Comparison of ENCODE assay signal across 8 mouse cellular contexts in the genomic region with DNA sequence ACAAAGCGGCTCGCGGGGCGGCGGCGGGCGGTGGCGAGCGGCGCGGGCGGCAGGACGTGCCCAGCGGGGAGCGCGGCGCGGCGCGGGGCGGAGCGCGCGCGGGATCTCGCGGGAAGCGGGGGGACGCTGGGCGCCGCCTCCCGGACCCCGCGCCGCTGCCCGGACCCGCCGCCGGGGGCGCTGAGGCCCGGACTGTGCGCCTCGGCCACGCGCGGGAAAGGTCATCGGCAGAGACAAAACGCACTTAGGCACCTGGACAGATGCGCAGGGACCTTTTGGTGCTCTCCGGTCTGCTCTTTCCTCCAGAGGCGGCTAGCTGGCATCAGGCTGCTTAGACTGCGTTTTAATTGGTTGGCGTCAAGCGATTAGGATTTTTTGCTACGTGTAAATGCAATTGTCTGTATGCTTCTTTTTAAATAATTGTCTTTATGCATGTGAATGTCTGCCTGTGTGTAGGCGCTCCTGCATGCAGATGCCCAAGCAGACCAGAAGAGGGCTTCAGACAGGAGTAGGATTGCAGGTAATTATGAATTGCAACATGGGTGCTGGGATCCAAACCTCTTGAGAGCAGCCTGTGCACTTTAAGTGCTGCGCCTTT. TPM values are rescaled to one million over a fixed set of nuclear protein-coding genes. Genes with fewer than 3 reads are reported as not detected.
DNase-seq lines count a peak whose midpoint lies in the region; ATAC-seq and TF ChIP-seq lines count a peak whose summit lies in the region.

A gene (minus strand): TSS at position 78 of the 598 bp plus-strand sequence.

- DNase-seq in MEL (ENCODE audit: low read depth, low spot score), result peak; percentile 84
- peak; percentile 87 to 88 for DNase-seq in cerebellum, adult 2 months
- DNase-seq in forelimb bud, embryonic 11.5 days (ENCODE audit: low read depth, low spot score), result peak; percentile 76
- DNase-seq in heart, postnatal 4 days, result peak; percentile 90
- DNase-seq in layer of hippocampus, adult 9-11 months, result peak; percentile 81
- peak; percentile 90 for DNase-seq in lung, postnatal 0 days (ENCODE audit: low spot score)
- peak; percentile 80 for DNase-seq in ovary, postnatal 14 days (ENCODE audit: low spot score)
- peak; percentile 52 to 72 for DNase-seq in thymus, postnatal 10 days (ENCODE audit: low spot score in 2 of 2)

- peak; percentile 94 for ATAC-seq in lung, postnatal 0 days

- peak; percentile 22 for TF ChIP-seq RAD21 in MEL (IDR thresholded peaks at IDR 0.05; ENCODE audit: low read depth, low read length)

- TF ChIP-seq EP300 in MEL (IDR thresholded peaks at IDR 0.05; ENCODE audit: low read depth in 1 of 2, low read length in 2 of 2), result no peak
- no peak for TF ChIP-seq EP300 in lung, postnatal 0 days (IDR thresholded peaks at IDR 0.05)

- peaks cover 16% of the 10 kb centered on the region for H3K79me2 ChIP-seq in MEL (ENCODE audit: control insufficient read depth, insufficient read depth, low read length, poor library complexity)

- no peaks in the 10 kb centered on the region for H3K27me3 ChIP-seq in MEL (ENCODE audit: control insufficient read depth in 1 of 2, insufficient read depth in 2 of 2, low read length in 2 of 2)
- no peaks in the 10 kb centered on the region for H3K27me3 ChIP-seq in cerebellum, adult 2 months (ENCODE audit: control insufficient read depth, insufficient read depth, low read length)
- no peaks in the 10 kb centered on the region for H3K27me3 ChIP-seq in lung, postnatal 0 days (replicated peaks; ENCODE audit: insufficient read depth, low read length)

- peak within 1 kb of the TSS; percentile 95 for H3K4me2 ChIP-seq in lung, postnatal 0 days (replicated peaks; ENCODE audit: low read depth, low read length)

- WGBS in cerebellum, adult 2 months, result 3% methylated on average over 56 of the region's 57 CpGs
- WGBS in lung, postnatal 0 days, result 3% methylated on average over 32 of the region's 57 CpGs

- peak within 1 kb of the TSS; percentile 88 to 91 for H3K4me3 ChIP-seq in MEL (ENCODE audit: control insufficient read depth in 1 of 2, insufficient read depth in 1 of 2, low read depth in 2 of 2, low read length in 2 of 2)
- peak within 1 kb of the TSS; percentile 95 for H3K4me3 ChIP-seq in cerebellum, adult 2 months (replicated peaks; ENCODE audit: insufficient read depth, low read depth, low read length)
- peak within 1 kb of the TSS; percentile 78 for H3K4me3 ChIP-seq in lung, postnatal 0 days (ENCODE audit: low read depth, low read length)

- peak within 1 kb of the TSS; percentile 38 for H3K27ac ChIP-seq in MEL (ENCODE audit: control insufficient read depth, low read depth, low read length)
- peak within 1 kb of the TSS; percentile 80 for H3K27ac ChIP-seq in cerebellum, adult 2 months (ENCODE audit: insufficient read depth, low read length)
- H3K27ac ChIP-seq in lung, postnatal 0 days (ENCODE audit: low read length), result peak within 1 kb of the TSS; percentile 96

- peaks cover 0 to 25% of the 10 kb centered on the region in 2 experiments; a peak in 2 of 4 replicates for H3K4me1 ChIP-seq in MEL (ENCODE audit: control insufficient read depth in 1 of 2, insufficient read depth in 2 of 2, low read length in 2 of 2)
- H3K4me1 ChIP-seq in cerebellum, adult 2 months (ENCODE audit: control insufficient read depth, insufficient read depth, low read length), result peaks cover 15% of the 10 kb centered on the region
- peaks cover 19% of the 10 kb centered on the region for H3K4me1 ChIP-seq in lung, postnatal 0 days (ENCODE audit: insufficient read depth, low read depth, low read length)

- H3K36me3 ChIP-seq in MEL (ENCODE audit: control insufficient read depth in 1 of 2, insufficient read depth in 2 of 2, low read length in 2 of 2), result peaks cover 0 to 7% of the 10 kb centered on the region in 2 experiments; a peak in 2 of 4 replicates
- no peaks in the 10 kb centered on the region for H3K36me3 ChIP-seq in lung, postnatal 0 days (ENCODE audit: insufficient read depth, low read length)

- no peaks in the 10 kb centered on the region for H3K9me3 ChIP-seq in MEL (replicated peaks; ENCODE audit: insufficient read depth, low read length)
- H3K9me3 ChIP-seq in lung, postnatal 0 days (ENCODE audit: low read length), result no peaks in the 10 kb centered on the region

- TF ChIP-seq CTCF in MEL (IDR thresholded peaks at IDR 0.05 in 2 of 3, conservative IDR thresholded peaks at IDR 0.05 in 1 of 3; ENCODE audit: control insufficient read depth in 1 of 3, insufficient read depth in 1 of 3, low read depth in 2 of 3, low read length in 3 of 3, poor library complexity in 1 of 3, severe bottlenecking in 1 of 3), result peak; percentile 44 to 69 (median 57)
- peak; percentile 56; the same call in 1 of the 2 replicates for TF ChIP-seq CTCF in cerebellum, adult 2 months (IDR thresholded peaks at IDR 0.05; ENCODE audit: borderline replicate concordance, insufficient read depth, low read depth, low read length)
- TF ChIP-seq CTCF in lung, postnatal 0 days (IDR thresholded peaks at IDR 0.05), result peak; percentile 62

- TF ChIP-seq POLR2A in MEL (IDR thresholded peaks at IDR 0.05; ENCODE audit: control insufficient read depth in 1 of 2, insufficient read depth in 1 of 2, low read depth in 1 of 2, low read length in 2 of 2, poor library complexity in 1 of 2), result peak; percentile 53 to 64
- peak; percentile 76 for TF ChIP-seq POLR2A in cerebellum, adult 2 months (IDR thresholded peaks at IDR 0.05; ENCODE audit: borderline replicate concordance, insufficient read depth, low read length)

- H3K9ac ChIP-seq in MEL (ENCODE audit: control insufficient read depth, low read depth, low read length, poor library complexity, severe bottlenecking), result peak within 1 kb of the TSS; percentile 86
- H3K9ac ChIP-seq in lung, postnatal 0 days (replicated peaks; ENCODE audit: low read depth), result peak within 1 kb of the TSS; percentile 87

TF ChIP-seq in MEL, 35 proteins besides CTCF, POLR2A, EP300 and RAD21 (continues in another document):
- TF ChIP-seq ZNF384 (IDR thresholded peaks at IDR 0.05; ENCODE audit: low read depth, low read length), result no peak
- 0 out of 2 replicates have a peak, but pooled peaks have one; percentile 7 for TF ChIP-seq GATA1 (IDR thresholded peaks at IDR 0.05; ENCODE audit: low read depth, low read length)
- peak; percentile 12; the same call in 1 of the 2 replicates for TF ChIP-seq HCFC1 (IDR thresholded peaks at IDR 0.05; ENCODE audit: low read depth, low read length)
- TF ChIP-seq UBTF (IDR thresholded peaks at IDR 0.05; ENCODE audit: borderline replicate concordance, insufficient read depth, low read depth, low read length), result no peak
- TF ChIP-seq POLR2AphosphoS2 (IDR thresholded peaks at IDR 0.05; ENCODE audit: low read length), result no peak
- TF ChIP-seq SMC3 (IDR thresholded peaks at IDR 0.05; ENCODE audit: low read depth, low read length), result peak; percentile 64
- TF ChIP-seq MAFK (IDR thresholded peaks at IDR 0.05; ENCODE audit: borderline replicate concordance, low read depth, low read length), result no peak
- TF ChIP-seq NELFE (IDR thresholded peaks at IDR 0.05; ENCODE audit: low read depth, low read length), result peak; percentile 45; the same call in 1 of the 2 replicates
- no peak for TF ChIP-seq KAT2A (conservative IDR thresholded peaks at IDR 0.05; ENCODE audit: low read depth, low read length)
- TF ChIP-seq TBP (IDR thresholded peaks at IDR 0.05; ENCODE audit: low read depth, low read length), result peak; percentile 62; the same call in 1 of the 2 replicates
- no peak for TF ChIP-seq ELF1 (IDR thresholded peaks at IDR 0.05; ENCODE audit: low read depth, low read length)
- no peak for TF ChIP-seq BHLHE40 (IDR thresholded peaks at IDR 0.05; ENCODE audit: borderline replicate concordance, low read depth, low read length)
- TF ChIP-seq RCOR1 (IDR thresholded peaks at IDR 0.05; ENCODE audit: low read depth, low read length), result no peak
- TF ChIP-seq E2F4 (IDR thresholded peaks at IDR 0.05; ENCODE audit: borderline replicate concordance, low read depth, low read length), result 0 out of 2 replicates have a peak, but pooled peaks have one; percentile 26
- TF ChIP-seq MAX (IDR thresholded peaks at IDR 0.05; ENCODE audit: low read length), result no peak; the same call in 1 of the 2 replicates
- TF ChIP-seq GABPA (IDR thresholded peaks at IDR 0.05; ENCODE audit: low read depth, low read length), result no peak
- TF ChIP-seq ZMIZ1 (IDR thresholded peaks at IDR 0.05; ENCODE audit: low read depth, low read length), result no peak
- TF ChIP-seq MYB (IDR thresholded peaks at IDR 0.05; ENCODE audit: low read depth, low read length), result no peak
- no peak; the same call in none of the 2 replicates for TF ChIP-seq ZC3H11A (IDR thresholded peaks at IDR 0.05; ENCODE audit: low read depth, low read length)
- no peak for TF ChIP-seq MAZ (IDR thresholded peaks at IDR 0.05; ENCODE audit: low read depth, low read length)
- no peak for TF ChIP-seq USF2 (IDR thresholded peaks at IDR 0.05; ENCODE audit: borderline replicate concordance in 1 of 2, insufficient read depth in 1 of 2, low read depth in 1 of 2, low read length in 2 of 2)
- TF ChIP-seq TAL1 (IDR thresholded peaks at IDR 0.05; ENCODE audit: low read length), result no peak
- no peak for TF ChIP-seq CHD2 (IDR thresholded peaks at IDR 0.05; ENCODE audit: low read length)
- no peak for TF ChIP-seq USF1 (IDR thresholded peaks at IDR 0.05; ENCODE audit: low read depth, low read length)
- TF ChIP-seq NRF1 (IDR thresholded peaks at IDR 0.05; ENCODE audit: insufficient read depth, low read depth, low read length, poor library complexity, severe bottlenecking), result no peak
- TF ChIP-seq MEF2A (IDR thresholded peaks at IDR 0.05; ENCODE audit: extremely low read depth, insufficient replicate concordance, low read depth, low read length, poor library complexity, severe bottlenecking), result no peak
- TF ChIP-seq ETS1 (IDR thresholded peaks at IDR 0.05; ENCODE audit: low read depth, low read length), result 0 out of 2 replicates have a peak, but pooled peaks have one; percentile 6
- no peak for TF ChIP-seq CHD1 (IDR thresholded peaks at IDR 0.05; ENCODE audit: low read depth, low read length)
- no peak for TF ChIP-seq TCF12 (IDR thresholded peaks at IDR 0.05; ENCODE audit: low read depth, low read length)
- TF ChIP-seq SIN3A (IDR thresholded peaks at IDR 0.05; ENCODE audit: low read length), result peak; percentile 47
- no peak for TF ChIP-seq ZKSCAN1 (IDR thresholded peaks at IDR 0.05; ENCODE audit: low read depth, low read length)
- TF ChIP-seq MYC (IDR thresholded peaks at IDR 0.05; ENCODE audit: low read depth, low read length), result peak; percentile 61

RNA-seq across cellular contexts. Expression of the gene that starts here (rescaled TPM):
- 16.1 and 24.3 TPM in 2 replicates for total RNA-seq in MEL (2012; rRNA removed)
- polyA plus RNA-seq in MEL (2012; ENCODE audit: insufficient read depth in 1 of 2, insufficient read length in 2 of 2, low read depth in 1 of 2, low replicate concordance in 2 of 2, missing spikeins in 1 of 2), result 10 to 100 TPM in 1 of 2 experiments, not detected in 1; 34.9 TPM
- polyA plus RNA-seq in cerebellum, adult 2 months (2012; rRNA removed), result 66.2 and 72.5 TPM in 2 replicates
- total RNA-seq in heart, postnatal 4 days (2021), result 10 to 100 TPM; 76.5 to 78.4 TPM
- 13.2 and 14.9 TPM in 2 replicates for polyA plus RNA-seq in lung, postnatal 0 days (2015; fragmentation: Nextera tagmentation; extraction: Ambion mirVana)

Comparison
In these comparisons a context has a peak if more than half of its experiments do, and no peak if none do; other contexts are left out.
1. Peak in every context shown above with its lines: DNase-seq, ATAC-seq, H3K4me3 ChIP-seq and H3K27ac ChIP-seq.
2. H3K27ac ChIP-seq: peak in every context shown above with its lines; median percentile 96 in lung, postnatal 0 days; 80 in cerebellum, adult 2 months; 38 in MEL.